Mouse (Mus musculus): ENCODE measurements around the gene Pcbd2. TPM values are rescaled to one million over a fixed set of nuclear protein-coding genes. Genes with fewer than 3 reads are reported as not detected.

Gene Pcbd2
- polyA plus RNA-seq (2012; rRNA removed): 24.4 and 27.6 TPM in 2 replicates

DNA sequence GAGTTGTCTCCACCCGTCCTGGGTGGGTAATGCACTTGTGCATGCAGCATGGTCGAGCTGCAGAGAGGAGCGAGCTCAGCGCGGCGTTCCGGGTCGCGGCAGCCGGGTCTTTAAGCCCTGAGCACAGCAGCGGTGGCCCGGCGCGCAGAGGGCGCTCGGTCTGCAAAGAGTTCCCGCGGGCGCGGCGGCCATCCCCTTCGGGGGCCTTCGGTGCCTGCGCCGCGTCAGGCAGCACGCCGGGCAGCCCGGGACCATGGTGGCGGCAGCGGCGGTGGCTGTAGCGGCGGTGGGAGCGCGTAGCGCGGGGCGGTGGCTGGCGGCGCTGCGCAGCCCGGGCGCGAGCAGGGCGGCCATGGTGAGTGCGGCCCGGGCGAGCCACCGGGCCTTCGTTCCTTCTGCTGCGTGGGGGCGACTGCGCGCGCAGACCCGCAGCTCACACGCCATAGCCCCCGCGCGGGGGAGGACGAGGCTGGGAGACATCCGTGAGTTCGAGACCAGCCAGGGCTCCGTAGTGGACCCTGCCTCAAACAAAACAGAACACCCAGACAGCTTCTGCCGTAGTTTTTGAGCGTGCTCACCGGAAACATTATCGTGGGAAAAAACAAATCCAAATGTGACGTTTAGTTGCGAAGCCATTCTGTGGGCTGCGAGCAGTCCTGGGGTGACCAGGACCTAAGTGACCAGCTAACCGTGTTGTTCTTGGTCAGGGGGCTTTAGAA lies at the start of gene Pcbd2:
TSS of gene Pcbd2 (plus strand) at position 249 of the 719 bp plus-strand sequence.

DNA sequence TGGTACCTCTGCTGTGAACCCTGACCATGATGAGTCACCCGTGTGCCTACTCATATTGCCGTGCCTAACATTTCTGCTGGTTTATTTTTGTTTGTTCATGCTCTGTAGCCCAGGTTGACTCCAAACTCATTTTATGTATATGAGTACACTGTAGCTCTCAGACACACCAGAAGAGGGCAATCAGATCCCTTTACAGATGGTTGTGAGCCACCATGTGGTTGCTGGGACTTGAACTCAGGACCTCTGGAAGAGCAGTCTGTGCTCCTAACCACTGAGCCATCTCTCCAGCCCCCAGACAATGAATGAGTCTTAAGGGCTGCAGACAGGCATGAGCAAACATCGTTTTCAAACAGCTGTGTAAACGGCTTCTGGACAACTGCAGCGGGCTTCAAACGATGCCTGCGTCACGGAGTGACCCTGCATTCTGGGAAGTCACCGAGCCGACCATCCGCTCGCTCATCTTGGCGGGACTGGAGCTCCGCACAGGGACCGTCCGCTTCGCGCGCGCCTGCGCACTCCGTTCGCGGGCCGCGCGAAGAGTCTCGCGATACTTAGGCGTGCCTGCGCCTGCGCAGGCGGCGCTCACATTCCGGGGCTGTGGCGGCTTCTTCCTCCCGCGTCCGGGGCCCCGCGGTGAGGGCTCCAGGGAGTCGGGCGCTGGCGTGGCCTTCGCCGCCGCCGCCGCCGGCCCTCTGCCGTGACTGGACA lies 34.5 kb upstream of the Pcbd2 start, which contains the start of gene B230219D22Rik:
TSS of gene B230219D22Rik (plus strand) at position 590 of the 708 bp plus-strand sequence.

GRCm38 (mm10) chr13:55714501-55715166 lies 12.5 kb upstream of the Pcbd2 start, which contains the start of gene Txndc15:
TSS of gene Txndc15 (plus strand) at chr13:55714650.

GRCm38 (mm10) chr13:55784268-55784667 lies 57.1 kb downstream of the Pcbd2 start, which contains the start of gene Catsper3:
TSS of gene Catsper3 (plus strand) at chr13:55784568.

Other genes starting within 250 kb of the Pcbd2 start
- gene Dbn1, start 239.3 kb upstream of the Pcbd2 start, polyA plus RNA-seq (2012; rRNA removed): 586 and 690 TPM in 2 replicates
- gene Pdlim7, start 213.7 kb upstream of the Pcbd2 start, polyA plus RNA-seq (2012; rRNA removed): 105 and 118 TPM in 2 replicates
- gene Dok3, start 198.1 kb upstream of the Pcbd2 start, polyA plus RNA-seq (2012; rRNA removed): 13.9 and 15.9 TPM in 2 replicates
- 90.3 and 94.8 TPM in 2 replicates for gene Ddx41, start 190.7 kb upstream of the Pcbd2 start, polyA plus RNA-seq (2012; rRNA removed)
- 137 and 144 TPM in 2 replicates for gene Fam193b, start 156.2 kb upstream of the Pcbd2 start, polyA plus RNA-seq (2012; rRNA removed)
- 133 and 139 TPM in 2 replicates for gene Tmed9, start 153.6 kb upstream of the Pcbd2 start, polyA plus RNA-seq (2012; rRNA removed)
- gene B4galt7, start 127.5 kb upstream of the Pcbd2 start, polyA plus RNA-seq (2012; rRNA removed): 48.9 and 49.4 TPM in 2 replicates
- gene Caml, start 104.4 kb upstream of the Pcbd2 start, polyA plus RNA-seq (2012; rRNA removed): 89.9 and 91.4 TPM in 2 replicates
- gene Ddx46, start 92.3 kb upstream of the Pcbd2 start, polyA plus RNA-seq (2012; rRNA removed): 50.6 and 54.7 TPM in 2 replicates
- gene B230219D22Rik, start 34.2 kb upstream of the Pcbd2 start, polyA plus RNA-seq (2012; rRNA removed): 96.6 and 98.4 TPM in 2 replicates
- 76.5 and 82.5 TPM in 2 replicates for gene Txndc15, start 12.7 kb upstream of the Pcbd2 start, polyA plus RNA-seq (2012; rRNA removed)
- 0.17 and 0.25 TPM in 2 replicates for gene Catsper3, start 57.2 kb downstream of the Pcbd2 start, polyA plus RNA-seq (2012; rRNA removed)
- 0.52 and 0.63 TPM in 2 replicates for gene Pitx1, start 108.8 kb downstream of the Pcbd2 start, polyA plus RNA-seq (2012; rRNA removed)

All from central nervous system, embryonic 18 days (tissue).